Mouse (Mus musculus): ENCODE measurements at regions not wholly inside any gene's neighbourhood (a gene's known extent, or its start where the extent isn't known, plus 50 kb on each side); places are given as distances from the start of the nearest gene placed in this dataset.
A peak's percentile ranks its signal among the peaks of the same experiment; 100 is the strongest.

- peak; percentile 5 for DNase-seq (ENCODE audit: low read depth, low spot score)
These were observed 551.1 kb upstream of the Cpxcr1 start for GRCm38 (mm10) chrX:115897668-115898067.

GRCm38 (mm10) chrX:115929461-115929860 is 519.3 kb upstream of the Cpxcr1 start:
- DNase-seq (ENCODE audit: low read depth, low spot score) = no peak

Measured in telencephalon, adult 2 months (tissue).